Mouse (Mus musculus): ENCODE data around the gene Vmn1r19.
"Not testable (repeated sequence)": the region's sequence is repeated elsewhere in the genome, so short reads cannot be mapped to it uniquely, and the experiment has no call there.

Gene Vmn1r19

GRCm38 (mm10) chr6:57403480-57403879 lies at the start of gene Vmn1r19:
Gene Vmn1r19 (plus strand): TSS chr6:57403780.
- not testable (repeated sequence) for DNase-seq (ENCODE audit: low spot score in 2 of 2)

GRCm38 (mm10) chr6:57356864-57357263 lies 46.7 kb upstream of the Vmn1r19 start:
- DNase-seq (ENCODE audit: low spot score in 2 of 2), result no peak

- DNase-seq (ENCODE audit: low spot score in 2 of 2), result no peak
Measured at GRCm38 (mm10) chr6:57363627-57364026, 40.0 kb upstream of the Vmn1r19 start, which contains the start of gene Vmn1r17. Gene Vmn1r17 (minus strand): TSS chr6:57363727.

GRCm38 (mm10) chr6:57365866-57366265 lies 37.7 kb upstream of the Vmn1r19 start:
- not testable (repeated sequence) for DNase-seq (ENCODE audit: low spot score in 2 of 2)

DNA sequence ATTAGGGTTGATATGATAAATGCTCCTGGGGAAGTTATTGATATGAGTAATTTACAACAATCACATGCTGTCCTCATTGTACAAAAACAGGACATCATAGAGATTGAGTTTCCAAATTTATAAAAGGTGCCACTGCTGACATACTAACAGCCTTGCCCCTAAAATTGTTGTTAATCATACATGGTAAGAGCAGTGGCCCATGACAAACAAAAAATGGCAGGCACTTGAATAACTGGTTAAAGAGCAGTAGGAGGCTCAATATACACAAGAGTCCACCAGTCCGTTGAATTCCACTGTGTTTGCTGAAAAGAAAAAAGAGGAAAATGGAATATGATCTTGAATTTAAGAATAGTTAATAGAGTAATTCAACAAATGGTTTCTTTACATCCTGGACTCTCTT lies 36.1 kb upstream of the Vmn1r19 start:
- no peak for DNase-seq (ENCODE audit: low spot score in 2 of 2)

- no peak for DNase-seq (ENCODE audit: low spot score in 2 of 2)
Measured at GRCm38 (mm10) chr6:57395683-57396082, 7.9 kb upstream of the Vmn1r19 start, which contains the start of gene Vmn1r18. Gene Vmn1r18 (minus strand): TSS chr6:57395783.

DNA sequence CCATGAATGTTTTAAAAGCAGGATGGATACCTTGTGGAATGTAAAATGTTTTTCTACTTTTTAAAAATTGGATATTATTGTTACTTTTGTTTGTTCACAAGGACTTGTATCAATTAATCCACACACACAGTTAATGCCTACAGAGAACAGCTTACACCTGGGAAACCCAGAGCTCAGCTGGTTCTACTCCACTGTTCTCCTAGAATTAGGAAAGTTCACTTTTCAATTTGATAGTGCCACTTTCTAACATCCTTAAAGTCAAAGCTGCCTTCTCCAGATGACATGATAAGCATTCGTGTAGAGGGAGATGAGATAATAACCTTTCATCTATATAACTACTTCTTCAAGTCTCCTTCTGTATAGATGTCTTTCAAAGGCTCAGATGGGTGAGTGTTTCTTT lies 25.1 kb downstream of the Vmn1r19 start, which contains the start of gene Vmn1r20:
Gene Vmn1r20, plus strand, starts transcription at position 301 of the 400 bp plus-strand sequence.
- no peak for DNase-seq (ENCODE audit: low spot score in 2 of 2)

DNA sequence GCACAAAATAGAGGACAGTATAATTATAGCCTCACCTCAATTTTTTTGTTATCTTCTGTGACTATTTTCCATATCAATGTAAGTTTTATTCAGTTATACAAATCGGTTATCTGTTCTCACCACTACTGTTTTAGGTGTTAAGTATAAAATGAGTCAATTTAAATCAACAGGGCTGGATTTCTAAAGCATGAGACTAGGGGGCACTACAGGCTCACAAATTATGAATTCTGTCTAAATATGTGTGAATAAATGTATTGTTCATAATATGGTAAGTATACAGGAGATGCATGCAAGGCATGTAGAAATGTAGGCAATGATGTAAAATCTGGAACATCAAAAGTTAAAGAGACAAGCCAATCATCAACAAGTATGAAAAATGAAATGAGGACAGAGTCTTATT lies 27.6 kb downstream of the Vmn1r19 start:
- no peak for DNase-seq (ENCODE audit: low spot score in 2 of 2)

Measured in spleen, postnatal 14 days (tissue).